Mouse (Mus musculus) left cerebral cortex, adult 8-10 months (tissue): ENCODE measurements at regions not wholly inside any gene's neighbourhood (a gene's known extent, or its start where the extent isn't known, plus 50 kb on each side); places are given as distances from the start of the nearest gene placed in this dataset.

Experiments used
- DNase-seq, 2 experiments: peaks; one replicate each; pipeline ENCODE4 v3.0.0; 2022; ENCODE audit warnings: low spot score in 2 of 2

DNA sequence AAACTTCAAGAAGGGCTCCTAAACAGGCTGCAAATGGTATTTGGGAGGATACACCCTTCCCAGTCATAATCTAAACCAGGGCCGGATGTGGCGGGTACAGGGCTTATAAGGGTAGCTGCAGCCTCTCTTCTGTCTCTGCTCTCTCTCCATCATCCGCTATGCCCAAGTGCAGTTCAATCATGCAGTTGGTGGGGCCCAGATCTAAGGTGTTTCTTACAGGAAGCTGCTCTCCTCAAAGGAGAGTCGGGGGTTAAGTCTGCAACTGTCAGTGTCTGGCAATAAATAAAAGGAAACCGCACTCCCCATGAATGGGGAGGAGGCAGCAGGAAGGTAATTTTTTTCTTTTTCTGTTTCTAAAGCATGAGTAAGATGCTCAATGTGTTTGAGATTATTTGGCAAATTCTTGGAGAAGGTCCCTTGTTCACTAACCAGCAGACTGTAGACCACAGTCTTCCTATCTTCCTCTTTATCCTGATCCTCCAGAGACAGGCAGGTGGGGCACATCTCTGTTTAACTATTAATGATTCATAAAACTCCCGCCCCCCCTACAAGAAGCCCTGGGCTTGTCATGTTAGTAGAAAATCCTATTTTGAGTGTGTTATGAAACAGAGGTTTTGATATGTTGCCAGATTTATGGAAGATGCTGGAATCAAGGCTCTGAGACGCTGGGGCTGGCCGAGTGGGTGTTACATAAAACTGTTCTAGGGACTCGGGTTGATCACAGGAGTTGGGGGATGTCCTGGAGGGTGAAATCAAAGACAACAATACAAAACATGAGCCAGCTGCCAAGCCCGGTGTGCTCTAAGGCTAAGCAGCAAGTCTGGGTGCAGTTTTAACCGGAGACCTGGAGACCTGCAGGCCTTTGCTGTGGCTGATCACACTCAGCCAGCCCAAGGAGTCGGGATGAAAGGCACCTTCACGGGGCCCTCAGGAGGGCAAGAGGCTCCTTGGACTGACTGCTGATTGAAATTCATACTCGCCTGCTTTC is 69.3 kb upstream of the Irf2bp2 start:
- peak in 1 of 2 experiments; percentile 47 for DNase-seq

DNA sequence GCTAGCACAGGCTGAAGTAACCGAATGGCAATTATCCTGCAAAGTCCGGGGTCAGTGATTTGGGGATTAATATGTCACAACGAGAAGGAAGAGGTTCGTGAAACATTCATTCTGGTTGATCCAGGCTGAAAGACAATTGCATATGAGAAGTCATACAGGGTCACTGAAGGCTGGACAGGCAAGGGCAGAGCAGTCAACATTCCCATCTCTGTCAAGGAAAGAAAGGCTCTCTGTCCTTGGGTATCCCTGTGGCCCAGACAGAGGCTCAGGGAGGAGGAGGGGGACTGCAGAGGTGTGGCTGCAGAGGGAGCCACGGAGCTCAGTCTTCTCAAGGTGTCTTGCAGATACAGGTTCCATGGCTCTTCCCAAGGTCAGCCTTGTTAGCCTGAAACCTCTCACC is 68.4 kb upstream of the Irf2bp2 start:
- no peak for DNase-seq

DNA sequence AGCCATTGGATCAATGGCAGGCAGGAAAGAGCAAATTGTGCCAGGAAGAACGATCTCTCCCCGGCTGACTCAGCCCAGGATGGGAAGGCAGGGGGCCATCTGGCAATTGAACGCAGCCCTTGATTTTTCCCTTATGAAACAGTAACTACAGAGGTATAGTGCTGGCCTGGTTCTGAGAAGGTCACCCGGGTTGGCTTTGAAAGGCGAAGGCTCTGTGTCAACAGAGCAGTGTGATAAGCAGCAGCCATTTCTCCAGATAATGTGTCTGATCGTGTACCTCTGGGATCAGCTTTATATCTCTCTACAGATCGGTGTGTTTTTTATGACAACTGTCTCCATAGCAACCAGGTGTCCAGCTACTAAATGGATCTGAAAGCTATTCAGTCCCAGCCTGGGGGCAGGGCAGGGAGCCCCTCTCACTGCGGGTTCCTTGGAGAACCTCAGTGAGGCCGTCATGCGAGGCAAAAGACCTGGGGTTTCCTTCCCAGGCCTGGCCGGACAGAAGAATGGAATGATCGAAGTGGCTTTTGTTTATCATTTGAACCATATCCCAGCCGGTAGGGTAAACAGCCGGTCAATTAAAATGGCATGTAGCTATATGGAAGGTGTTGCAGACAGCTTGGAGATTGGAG is 67.8 kb upstream of the Irf2bp2 start:
- no peak for DNase-seq

DNA sequence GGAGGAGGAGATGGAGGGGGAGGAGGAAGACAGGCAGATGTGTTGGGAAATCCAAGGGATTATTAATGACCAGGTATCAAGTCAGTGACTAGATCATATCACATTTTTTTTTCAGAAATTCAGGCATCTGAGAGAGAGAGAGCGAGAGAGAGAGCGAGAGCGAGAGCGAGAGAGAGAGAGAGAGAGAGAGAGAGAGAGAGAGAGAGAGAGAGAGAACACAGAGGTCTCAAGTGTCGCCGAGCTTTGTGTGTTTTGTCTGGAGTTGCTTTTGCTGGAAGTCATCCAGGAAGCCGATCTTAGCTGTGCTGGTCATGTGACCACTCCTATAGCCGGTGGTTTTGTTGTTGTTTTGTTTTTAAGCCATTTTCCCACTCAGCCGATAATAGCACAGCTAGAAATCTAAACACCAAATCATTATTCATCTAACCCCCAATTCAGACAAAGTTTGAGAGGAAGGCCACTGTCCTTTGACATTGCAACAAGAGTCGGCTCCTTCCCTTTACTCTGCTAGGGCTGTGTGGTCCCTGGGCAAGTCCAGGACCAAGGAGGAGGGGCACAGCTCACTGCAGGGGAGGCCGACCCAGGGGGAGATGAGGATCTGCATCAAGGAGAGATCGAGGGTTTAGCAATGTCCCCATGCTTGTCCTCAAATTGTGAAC is 67.0 kb upstream of the Irf2bp2 start:
- no peak for DNase-seq

DNA sequence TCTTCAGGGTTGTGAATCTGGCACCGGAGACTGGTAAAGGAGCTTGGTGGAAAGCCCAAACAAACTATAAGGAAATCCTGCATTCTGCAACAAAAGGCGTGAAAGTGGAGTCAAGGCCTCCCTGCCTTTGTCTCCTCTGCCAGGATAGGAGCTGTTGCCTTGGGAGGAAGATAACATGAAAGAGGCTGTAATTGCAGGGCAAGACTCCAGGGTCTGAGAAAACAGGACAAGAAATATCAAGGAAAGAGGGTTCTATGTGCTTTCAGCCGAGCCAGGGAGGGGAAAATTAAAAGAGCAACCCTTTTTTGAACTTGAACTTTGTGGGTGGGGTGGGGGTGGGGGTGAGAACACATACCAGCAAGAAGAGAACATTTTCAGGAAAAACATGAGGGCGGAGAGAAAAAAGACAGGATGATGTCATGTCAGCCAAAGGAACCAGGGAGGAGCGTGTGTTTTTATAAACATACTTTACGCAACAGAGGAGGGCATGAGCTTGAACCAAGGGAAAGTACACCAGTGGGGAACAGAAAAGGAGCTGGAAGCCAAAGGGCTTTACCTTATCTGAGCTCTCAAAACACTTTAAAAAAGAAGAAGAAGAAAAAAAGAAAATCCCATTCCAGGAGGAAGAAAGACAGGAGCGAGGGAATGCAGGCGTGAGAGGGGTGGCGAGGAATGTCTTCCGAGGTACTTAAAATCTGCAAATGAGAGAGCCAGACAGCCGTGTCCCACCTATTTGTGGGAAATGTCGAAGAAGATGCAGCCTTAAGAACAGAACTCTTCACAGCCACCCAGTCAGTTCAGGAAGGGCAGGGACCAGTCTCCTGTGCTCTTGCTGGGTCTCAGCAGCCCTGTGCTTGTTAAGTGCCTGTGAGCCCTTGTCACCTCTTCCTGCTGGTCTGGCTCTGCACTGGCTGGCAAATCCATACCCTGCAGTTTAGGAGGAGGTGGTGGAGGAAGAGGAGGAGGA is 66.2 kb upstream of the Irf2bp2 start:
- no peak for DNase-seq

DNA sequence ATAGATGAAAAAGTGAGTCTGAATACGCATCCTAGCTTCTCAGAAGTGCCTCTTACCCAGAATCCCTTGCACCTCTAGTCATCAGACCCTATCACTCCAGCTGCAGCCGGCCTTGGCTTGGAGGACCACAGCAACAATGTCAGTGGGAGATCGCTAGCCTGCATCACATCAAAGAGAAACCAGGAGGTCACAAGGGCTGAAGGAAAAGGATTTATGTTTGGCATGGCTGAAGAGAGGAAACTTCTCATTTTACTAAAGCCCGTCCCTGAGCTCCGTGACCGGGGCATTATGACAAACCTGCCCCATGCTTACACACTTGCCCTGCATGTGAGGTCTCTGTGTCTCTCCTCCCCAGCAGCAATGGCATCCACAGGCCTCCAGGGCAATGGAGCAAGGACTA is 63.8 kb upstream of the Irf2bp2 start:
- no peak for DNase-seq

DNA sequence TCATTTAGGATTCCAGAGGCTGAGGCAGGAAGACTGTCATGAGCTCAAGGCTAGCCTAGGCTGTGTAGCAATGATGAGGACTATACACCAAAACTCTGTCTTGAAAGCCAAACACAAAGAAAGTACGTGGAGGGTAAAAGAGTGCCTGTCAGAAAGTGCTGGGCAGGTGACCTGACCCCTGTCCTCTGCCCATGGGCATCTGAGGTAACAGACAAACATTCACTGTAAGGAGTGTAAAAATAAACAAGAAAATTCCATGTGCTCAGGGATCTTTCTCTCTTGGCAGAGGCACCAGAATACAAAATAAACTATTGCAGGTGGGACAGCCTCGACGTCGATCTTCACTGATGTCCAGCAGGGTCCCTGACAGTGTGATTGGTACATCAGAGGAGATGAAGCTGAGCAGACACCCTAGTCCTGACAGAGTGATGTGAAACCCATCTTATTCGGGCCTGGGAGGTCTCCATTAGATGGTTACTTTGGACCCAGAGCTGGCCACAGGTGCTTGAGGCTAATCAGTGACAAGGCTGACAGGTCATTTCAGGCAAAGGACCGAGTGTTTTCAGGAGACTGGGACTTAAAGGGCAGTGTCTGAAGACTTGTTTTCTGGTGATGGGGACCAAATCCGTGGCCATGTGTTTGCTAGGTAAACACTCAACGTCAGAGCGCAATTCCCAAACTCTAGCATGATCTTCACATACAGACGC is 62.9 kb upstream of the Irf2bp2 start:
- DNase-seq = no peak

DNA sequence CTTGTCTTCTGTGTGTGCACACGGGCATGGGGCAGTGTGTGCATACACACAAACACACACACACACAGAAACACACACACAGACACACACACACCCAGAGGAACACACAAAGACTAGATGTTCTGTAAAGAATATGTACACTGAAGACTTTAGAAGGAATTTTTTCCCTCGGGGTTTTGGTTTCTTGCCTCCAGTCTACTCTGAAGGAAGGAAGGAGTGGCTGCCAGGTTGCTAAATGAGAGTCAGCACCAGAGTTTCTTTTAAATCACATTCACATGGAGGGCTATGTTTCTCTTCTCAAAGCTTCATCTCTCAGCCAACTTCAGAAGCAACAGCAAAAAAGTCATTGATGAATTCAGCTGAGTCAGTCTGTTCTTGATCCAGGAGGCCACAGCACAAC is 61.8 kb upstream of the Irf2bp2 start:
- no peak for DNase-seq

DNA sequence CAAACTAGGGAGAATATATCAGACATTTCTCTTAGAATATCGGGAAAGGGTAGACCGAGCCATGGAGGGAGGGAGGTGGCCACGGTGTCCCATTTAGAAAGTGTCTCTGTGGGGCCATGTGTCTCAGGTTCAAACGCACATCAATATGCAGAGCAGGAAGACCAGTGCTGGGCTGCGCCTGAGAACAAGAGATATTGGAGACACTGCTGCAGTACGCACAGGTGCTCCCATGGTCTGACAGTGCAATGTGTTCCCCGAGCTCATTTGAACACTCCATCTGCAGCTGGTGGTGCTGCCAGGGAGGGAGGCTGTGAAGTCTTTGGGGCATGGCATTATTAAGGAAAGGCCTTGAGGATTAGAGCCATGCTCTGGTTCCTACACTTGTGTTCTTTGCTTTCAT is 60.6 kb upstream of the Irf2bp2 start:
- no peak for DNase-seq

- DNase-seq = no peak
Measured at GRCm38 (mm10) chr8:126652151-126652550, 58.4 kb upstream of the Irf2bp2 start.

GRCm38 (mm10) chr8:126650945-126651344 is 57.2 kb upstream of the Irf2bp2 start:
- no peak for DNase-seq

- no peak for DNase-seq
Measured at GRCm38 (mm10) chr8:126649305-126649704, 55.5 kb upstream of the Irf2bp2 start.

DNA sequence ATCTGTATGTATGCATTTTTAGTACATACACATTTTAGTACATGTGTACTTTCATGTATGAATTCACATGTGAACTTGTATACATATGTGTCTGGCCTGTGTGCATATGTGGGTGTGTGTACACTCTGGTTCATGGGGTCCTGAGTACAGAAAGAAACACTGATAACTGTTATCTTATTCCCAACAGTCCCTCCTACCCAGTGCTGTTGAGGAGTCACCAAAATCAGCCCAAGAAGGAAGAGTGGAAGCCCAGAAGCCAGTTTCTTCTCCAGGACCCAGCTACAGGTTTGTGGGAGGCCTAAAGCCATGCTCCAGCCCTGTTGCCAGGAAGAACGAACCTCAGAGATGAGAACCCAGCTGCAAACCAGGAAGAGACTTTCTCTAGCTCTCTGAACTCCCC is 53.6 kb upstream of the Irf2bp2 start:
- no peak for DNase-seq

- DNase-seq = no peak
Measured at GRCm38 (mm10) chr8:126646604-126647311, 53.0 kb upstream of the Irf2bp2 start.

- no peak for DNase-seq
Measured at GRCm38 (mm10) chr8:126644179-126644578, 50.4 kb upstream of the Irf2bp2 start.
